Mouse (Mus musculus) gastrocnemius, adult 8-10 months (tissue): ENCODE results near the gene Tmem95. TPM values are rescaled to one million over a fixed set of nuclear protein-coding genes. Genes with fewer than 3 reads are reported as not detected.
"Not testable (repeated sequence)": the region's sequence is repeated elsewhere in the genome, so short reads cannot be mapped to it uniquely, and the experiment has no call there.

Experiments used
- DNase-seq, 2 experiments: peaks; one replicate each; pipeline ENCODE4 v3.0.0; 2022; ENCODE audit warnings: low spot score in 2 of 2
- total RNA-seq, 4 experiments: library from RNA; stranded (reverse); gene quantifications; 2 replicates each; pipeline ENCODE4 v1.2.4; 2022

Gene Tmem95
- total RNA-seq, 4 experiments from 2014 or later: not detected

DNA sequence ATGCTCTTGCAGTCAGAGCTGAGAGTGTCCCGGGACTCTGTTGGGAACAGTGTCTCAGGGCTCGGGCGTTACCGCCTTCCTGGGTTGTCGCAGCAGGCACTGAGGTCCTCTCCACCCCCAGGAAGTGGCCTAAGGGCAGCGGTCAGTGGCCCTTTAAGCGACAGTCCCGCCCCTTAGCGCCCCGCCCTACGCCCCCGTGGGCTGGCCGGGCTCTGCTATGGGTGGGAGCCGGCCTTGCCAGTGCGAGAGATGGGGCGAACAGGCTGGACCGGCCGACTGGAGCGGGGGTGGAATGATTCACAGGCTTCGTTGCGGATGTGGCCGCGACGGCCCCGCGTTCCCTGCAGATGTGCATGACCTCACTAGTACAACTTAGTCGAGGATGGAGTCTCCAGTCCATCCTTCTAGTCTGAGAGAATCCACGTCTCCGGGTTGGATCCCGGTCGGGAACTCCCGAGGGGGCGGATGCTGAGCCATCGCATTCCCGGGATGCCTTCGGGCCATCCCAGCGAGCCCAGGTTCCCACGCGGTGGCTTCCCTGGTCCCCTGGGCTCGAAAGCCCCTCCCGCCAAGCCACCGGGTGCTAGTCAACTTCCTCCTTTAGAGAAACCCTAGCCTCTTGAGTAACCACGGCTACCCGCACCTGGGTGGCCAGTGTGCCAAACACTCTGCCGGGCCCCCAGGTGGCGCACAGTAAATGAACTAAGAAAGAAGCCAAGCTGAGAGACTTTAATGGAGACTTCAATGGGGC, 3.2 kb upstream of the Tmem95 start, which contains the start of gene Kctd11:
Gene Kctd11, minus strand, starts transcription at position 554 of the 751 bp plus-strand sequence.
- DNase-seq: peak; percentile 90 to 91

DNA sequence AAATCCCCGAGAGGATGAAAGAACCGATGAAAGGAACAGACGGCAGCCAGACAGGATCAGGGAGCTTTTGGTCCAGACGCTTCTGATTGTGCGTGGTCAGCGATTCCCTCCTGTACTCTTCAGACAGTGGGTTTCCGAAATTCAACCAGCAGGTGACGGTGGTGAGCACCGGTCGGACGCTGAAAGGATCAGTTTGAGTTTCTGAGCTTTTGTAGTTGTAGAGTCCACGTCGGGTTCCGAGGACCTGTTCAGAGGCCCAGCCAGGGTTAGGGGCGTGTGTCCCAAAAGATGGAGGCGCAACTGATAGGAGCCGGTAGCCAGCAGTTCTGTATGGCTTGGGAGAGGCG, 2.7 kb upstream of the Tmem95 start:
- DNase-seq: no peak

GRCm38 (mm10) chr11:69879711-69880110, 1.9 kb upstream of the Tmem95 start:
- no peak for DNase-seq

DNA sequence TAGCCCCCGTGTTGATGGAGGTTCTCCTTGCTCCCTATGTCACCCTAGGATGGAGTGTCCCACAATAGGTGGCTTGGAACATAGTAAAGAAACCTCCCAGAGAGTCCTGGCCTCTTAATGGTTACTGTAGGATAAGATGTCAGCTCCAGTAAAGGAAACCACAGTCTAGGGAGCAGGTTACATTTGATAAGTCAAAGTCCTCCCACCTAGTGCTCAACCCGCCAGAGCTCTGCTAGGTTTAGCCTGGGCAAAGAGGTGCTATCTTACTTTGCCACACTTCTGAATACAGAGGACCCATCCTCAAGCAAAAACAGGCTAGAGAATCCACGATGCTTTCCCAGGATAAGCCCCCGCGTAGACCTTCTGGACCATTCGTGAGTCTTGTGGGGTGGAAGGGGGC, 1.1 kb upstream of the Tmem95 start:
- DNase-seq: no peak

- no peak for DNase-seq
Observed at GRCm38 (mm10) chr11:69878399-69878798, 581 bp upstream of the Tmem95 start.

DNA sequence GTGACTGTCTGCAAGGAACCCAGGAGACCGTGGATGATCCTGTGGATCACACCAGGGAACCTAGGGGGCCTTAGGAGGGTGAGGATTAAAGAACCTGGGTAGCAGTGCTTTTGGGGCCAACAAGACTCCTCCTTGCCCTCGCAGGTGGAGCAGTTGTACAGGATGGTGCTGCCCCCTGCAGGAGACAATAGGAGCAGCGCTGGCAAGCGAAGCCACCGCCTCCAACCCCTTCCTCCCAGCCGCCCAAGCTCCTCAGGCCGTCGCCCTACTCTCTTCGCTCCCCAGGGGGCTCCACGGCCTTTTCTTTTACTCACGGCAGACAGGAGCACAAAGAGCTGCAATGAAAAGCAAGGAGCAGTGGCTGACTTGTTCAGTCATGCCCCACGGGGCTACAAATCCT, 951 bp downstream of the Tmem95 start:
- peak; percentile 54 to 67 for DNase-seq

GRCm38 (mm10) chr11:69876186-69876585, 1.6 kb downstream of the Tmem95 start:
- no peak for DNase-seq

DNA sequence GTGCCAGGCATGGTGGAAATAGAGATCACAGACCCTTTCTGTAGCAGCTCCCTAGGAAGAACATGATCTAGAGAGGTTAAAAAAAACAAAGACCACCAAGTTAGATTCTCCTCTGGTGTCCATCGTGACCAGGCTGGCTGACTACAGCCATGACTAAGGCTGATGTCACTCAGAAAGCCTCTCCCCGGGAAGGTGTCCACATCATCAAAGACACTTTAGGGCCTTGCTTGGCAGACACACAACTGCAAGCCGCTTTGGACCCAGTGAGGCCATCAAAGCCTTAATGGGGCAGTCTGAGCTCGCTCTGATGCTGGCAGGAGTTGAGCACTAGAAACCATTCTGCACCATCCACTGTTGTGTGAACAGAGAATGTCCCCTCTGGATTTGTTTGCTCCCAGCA, 5.4 kb downstream of the Tmem95 start:
- DNase-seq: no peak

- DNase-seq: no peak
Observed at GRCm38 (mm10) chr11:69871822-69872221, 6.0 kb downstream of the Tmem95 start.

GRCm38 (mm10) chr11:69870289-69871069, 7.3 kb downstream of the Tmem95 start:
- no peak for DNase-seq

DNA sequence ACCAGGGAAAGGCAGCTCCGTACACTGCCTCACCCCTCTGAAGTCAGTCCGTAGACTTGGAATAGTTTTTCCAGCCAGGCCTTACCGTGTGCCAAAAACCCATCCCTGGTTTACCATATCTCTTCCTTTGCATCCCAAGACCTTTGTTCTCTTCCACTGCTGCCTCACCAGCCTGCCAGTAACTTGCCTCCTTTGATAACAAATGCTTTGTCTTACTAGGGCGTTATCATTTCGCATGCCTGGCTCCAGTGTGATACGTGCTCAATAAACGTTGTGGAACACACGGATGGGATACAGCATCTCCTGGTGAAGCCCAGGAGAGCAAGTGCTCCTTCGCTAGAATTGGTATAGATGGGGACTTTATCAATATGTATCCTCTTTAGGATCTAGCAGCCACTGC, 10.5 kb downstream of the Tmem95 start:
- no peak for DNase-seq

GRCm38 (mm10) chr11:69865561-69865960, 12.3 kb downstream of the Tmem95 start:
- DNase-seq: no peak

DNA sequence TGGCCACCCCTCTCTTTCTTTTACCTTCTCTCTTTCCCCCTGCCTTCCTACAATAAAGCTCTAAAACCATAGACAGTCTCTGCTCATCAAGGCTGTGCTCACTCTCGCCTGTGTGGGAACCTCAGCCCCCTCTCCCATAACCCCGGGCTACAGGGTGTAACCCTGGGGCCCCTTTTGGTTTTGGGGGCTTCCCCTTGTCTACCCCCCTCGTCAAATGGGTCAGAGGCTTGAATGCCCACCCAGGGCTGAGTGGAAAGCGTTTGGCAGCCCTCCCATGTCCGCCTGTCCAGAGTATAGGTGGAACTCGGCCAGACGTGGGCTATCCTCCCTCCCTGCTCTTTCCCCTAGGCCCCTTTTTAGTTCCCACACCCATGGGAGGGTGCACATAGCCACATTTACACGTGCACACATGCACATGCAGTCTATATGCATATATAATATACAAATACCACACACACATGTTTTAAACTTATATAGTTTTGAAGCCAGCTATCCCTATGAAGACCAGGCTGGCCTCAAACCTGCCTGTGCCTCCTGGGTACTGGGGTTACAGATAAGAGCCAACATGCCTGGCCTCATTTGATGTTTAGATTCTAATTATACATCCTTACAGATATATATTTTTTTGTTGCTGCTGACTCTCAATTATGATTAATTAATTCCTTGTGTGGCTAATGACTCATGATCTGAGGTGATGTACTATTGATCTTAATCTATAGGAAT, 13.5 kb downstream of the Tmem95 start:
- DNase-seq: no peak

DNA sequence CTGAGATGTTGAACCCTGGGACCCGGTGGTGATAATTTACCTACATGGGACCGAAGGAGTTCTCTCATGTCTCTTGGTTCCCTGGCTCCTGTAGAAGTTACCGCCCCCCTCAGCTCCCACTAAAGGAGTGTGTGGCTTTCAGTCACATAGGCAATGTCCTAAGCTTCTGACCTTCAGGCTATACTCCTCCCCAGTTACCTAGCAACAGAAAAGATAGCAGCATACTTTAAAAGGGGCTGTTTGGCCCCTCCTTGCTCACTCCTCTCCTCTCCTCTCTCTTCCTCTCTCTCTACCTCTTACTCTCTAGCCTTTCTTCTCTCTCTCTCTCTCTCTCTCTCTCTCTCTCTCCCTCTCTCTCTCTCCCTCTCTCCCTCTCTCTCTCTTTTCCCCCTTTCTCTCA, 14.1 kb downstream of the Tmem95 start:
- DNase-seq: not testable (repeated sequence)

DNA sequence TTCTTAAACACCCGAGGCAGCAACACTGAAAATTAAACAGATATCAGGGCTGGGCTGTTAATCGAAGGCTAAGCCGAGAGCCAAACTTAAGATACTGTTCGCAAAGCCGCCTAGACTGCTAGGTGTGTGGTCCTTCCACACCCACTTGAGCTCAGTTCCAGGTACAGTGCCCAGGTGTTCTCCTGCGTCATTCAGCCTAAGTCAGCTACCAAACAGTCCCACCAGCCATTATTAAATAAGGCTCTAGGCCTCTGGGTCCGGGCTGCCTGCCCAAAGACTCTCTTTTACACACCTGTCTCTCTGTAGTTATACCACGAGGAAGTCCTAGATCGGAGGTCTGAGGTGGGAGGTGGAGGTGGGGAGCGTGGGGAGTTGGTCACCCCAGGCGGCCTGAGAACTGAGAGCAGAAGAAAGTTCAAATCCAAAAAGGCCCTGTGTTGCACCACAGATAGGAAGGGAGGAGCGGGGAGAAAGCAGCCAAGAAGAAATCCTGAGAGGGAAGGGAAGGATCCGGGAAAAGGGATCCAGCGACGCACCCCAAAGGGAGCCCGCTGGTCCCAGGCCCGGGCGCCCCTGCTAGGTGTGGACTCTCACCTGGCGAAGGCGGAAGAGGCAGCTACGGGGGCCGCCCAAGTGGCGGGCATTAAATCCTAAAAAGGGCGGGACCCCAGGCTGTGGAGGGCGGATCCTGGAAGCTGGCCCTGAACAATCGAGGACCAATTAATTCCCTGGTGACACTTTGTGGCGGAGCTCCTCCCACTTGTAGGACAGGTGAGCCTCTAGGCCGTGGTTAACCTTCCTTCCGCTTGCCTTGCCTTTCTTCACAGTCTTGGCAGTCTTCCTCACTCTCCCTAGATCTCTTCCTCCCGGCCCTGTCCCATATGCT, 19.5 kb downstream of the Tmem95 start, which contains the start of gene Tnk1:
Gene Tnk1, minus strand, starts transcription at position 618 of the 886 bp plus-strand sequence.
- no peak for DNase-seq

DNA sequence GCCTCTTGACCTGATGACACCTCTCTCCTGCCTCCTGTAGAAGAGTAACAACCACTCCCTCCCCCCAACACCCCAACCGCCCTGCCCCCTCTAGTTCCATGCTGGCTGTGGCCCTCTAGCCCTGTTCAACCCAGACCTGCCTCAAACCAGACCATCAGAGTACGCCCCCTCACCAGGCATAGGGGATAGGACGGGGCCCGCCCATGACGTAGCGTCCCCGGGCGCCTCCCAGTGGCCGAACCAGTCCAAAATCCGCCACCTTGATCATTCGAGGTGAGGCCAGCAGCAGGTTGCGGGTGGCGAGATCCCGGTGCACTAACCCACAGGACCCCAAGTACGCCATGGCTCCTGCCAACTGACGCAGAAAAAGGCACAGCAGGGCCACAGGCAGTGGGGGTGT, 22.5 kb downstream of the Tmem95 start:
- no peak for DNase-seq

DNA sequence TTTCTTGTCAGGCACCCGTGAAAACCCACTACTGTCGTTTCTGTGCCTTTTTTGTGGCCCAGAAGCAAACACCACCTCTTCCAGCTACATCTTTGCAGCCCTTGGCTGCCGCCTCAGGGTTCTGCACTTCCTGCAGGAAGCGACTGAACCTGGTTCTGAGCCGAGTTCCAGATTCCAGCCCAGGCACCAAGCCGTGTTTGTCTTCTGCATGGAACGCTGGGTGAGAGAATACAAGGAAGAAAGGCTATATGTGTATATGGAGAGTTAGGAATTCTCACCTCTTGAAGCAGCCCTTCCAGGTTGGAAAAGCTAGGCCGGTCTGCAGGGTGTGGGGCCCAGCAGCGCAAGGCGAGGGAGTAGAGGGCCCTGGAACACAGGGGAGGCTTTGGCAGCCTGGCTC, 23.1 kb downstream of the Tmem95 start:
- no peak for DNase-seq

GRCm38 (mm10) chr11:69853994-69854393, 23.8 kb downstream of the Tmem95 start:
- no peak for DNase-seq

DNA sequence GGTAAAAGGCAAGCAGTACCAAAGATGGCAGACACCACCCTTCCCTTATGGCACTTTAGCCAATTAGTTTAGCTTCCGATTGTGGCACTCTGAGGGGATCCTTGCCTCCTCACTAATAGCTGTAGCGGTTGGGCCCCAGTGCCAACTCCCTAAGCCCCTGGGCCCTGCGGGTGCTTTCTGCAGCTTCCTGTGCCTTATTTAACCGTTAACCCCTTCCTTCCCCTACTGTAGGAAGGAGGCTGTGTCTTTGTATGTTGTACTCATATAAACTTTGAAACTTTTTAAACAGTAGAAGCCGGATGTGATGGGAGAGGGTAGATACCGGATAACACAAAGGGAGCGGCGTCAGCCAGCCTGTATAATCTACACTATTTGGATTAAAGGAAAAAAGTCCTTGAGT, 27.1 kb downstream of the Tmem95 start:
- DNase-seq: no peak

DNA sequence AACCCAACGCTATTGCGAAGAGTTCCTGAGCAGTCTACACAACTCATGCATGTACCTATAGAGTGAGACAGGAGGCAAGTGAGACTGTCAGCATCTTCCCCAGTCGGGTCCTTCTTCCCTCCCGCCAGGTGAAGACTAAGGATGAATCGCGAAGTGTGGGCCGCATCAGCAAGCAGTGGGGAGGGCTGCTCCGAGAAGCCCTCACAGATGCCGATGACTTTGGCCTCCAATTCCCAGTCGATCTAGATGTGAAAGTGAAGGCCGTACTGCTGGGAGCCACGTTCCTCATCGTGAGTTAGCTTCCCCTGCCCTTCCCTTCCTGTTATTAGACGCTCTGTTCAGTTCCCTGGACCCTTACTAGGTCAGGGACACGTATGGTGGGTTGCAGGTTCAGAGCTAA, 27.9 kb downstream of the Tmem95 start:
- no peak for DNase-seq

DNA sequence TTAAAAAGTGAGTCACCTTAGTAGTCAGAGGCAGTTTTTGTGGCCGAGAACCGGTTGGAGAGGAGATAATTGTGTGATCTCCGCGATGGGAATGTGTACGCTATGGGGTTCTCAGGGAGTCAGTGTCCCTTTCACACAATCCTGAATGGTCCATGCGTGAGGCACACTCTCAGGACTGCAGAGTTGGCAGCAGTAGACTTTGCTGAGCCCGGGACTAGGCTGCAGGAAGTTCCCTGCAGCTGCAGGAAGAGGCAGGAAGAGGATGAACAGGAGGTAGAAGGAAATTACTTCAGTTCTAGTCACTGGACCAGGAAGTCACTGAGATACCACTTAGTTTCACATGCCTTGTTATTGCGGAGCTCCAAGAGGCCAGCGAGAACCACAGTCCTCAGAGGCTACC, 28.7 kb downstream of the Tmem95 start:
- no peak for DNase-seq
